In genomic region chr1:185253140-185253892, GRCm38 (mm10) we compare ENCODE assay signal across 8 mouse cellular contexts. TPM values are rescaled to one million over a fixed set of nuclear protein-coding genes. Genes with fewer than 3 reads are reported as not detected.
DNase-seq lines count a peak whose midpoint lies in the region; ATAC-seq lines count a peak whose summit lies in the region.

No protein-coding gene starts in this region.

- no peak overlapping the region for H3K4me2 ChIP-seq in neural tube, embryonic 15.5 days

- ATAC-seq in neural tube, embryonic 15.5 days (ENCODE audit: low FRiP score), result peak; percentile 88

- H3K4me3 ChIP-seq in neural tube, embryonic 15.5 days (replicated peaks), result no peak overlapping the region

- 34% methylated on average over 12 of the region's 12 CpGs for WGBS in neural tube, embryonic 15.5 days

- H3K27me3 ChIP-seq in neural tube, embryonic 15.5 days (replicated peaks), result no peaks in the 10 kb centered on the region

- peaks cover 52% of the 10 kb centered on the region for H3K36me3 ChIP-seq in neural tube, embryonic 15.5 days

- H3K9me3 ChIP-seq in neural tube, embryonic 15.5 days (replicated peaks), result no peaks in the 10 kb centered on the region

- peaks cover 9% of the 10 kb centered on the region; the same call in 1 of the 2 replicates for H3K4me1 ChIP-seq in neural tube, embryonic 15.5 days

- peak; percentile 9 for DNase-seq in cerebellum, adult 8-10 months
- DNase-seq in cerebellum, adult 11-12 months, result no peak
- DNase-seq in urinary bladder, postnatal 14 days (ENCODE audit: low spot score), result peak; percentile 17
- DNase-seq in urinary bladder, postnatal 4 days (ENCODE audit: low spot score in 2 of 2), result no peak
- peak; percentile 69 to 81 for DNase-seq in layer of hippocampus, adult 8-10 months (ENCODE audit: low spot score in 2 of 2)
- no peak for DNase-seq in thymus, postnatal 25 days
- DNase-seq in thymus, postnatal 36 days, result no peak

- peak overlapping the region; percentile 66 for H3K27ac ChIP-seq in neural tube, embryonic 15.5 days (replicated peaks)

- no peak overlapping the region for H3K9ac ChIP-seq in neural tube, embryonic 15.5 days (replicated peaks)

RNA-seq across cellular contexts. Expression of gene Rab3gap2, which starts 49.4 kb away (rescaled TPM):
- 10 to 100 TPM; 66.8 to 72.4 (median 70.3) TPM for total RNA-seq in layer of hippocampus, adult 8-10 months (2022)
- 23.8 and 24.5 TPM in 2 replicates for polyA plus RNA-seq in neural tube, embryonic 15.5 days (2015; fragmentation: Nextera tagmentation; extraction: Ambion mirVana)

Comparison
In these comparisons a context has a peak if more than half of its experiments do, and no peak if none do; other contexts are left out.
1. DNase-seq: peak in cerebellum, adult 8-10 months (single experiment), urinary bladder, postnatal 14 days (single experiment) and layer of hippocampus, adult 8-10 months (2 of 2); none in cerebellum, adult 11-12 months (single experiment), urinary bladder, postnatal 4 days (0 of 2), thymus, postnatal 25 days (single experiment) and thymus, postnatal 36 days (0 of 2).